Mouse (Mus musculus) spleen, adult 12 weeks (tissue): ENCODE results near the gene Cox7b2.
"Not testable (repeated sequence)": the region's sequence is repeated elsewhere in the genome, so short reads cannot be mapped to it uniquely, and the experiment has no call there.

Experiments
- DNase-seq: peaks from one replicate; pipeline ENCODE4 v3.0.0; 2022; ENCODE audit warnings: low spot score

Cox7b2 gene

DNA sequence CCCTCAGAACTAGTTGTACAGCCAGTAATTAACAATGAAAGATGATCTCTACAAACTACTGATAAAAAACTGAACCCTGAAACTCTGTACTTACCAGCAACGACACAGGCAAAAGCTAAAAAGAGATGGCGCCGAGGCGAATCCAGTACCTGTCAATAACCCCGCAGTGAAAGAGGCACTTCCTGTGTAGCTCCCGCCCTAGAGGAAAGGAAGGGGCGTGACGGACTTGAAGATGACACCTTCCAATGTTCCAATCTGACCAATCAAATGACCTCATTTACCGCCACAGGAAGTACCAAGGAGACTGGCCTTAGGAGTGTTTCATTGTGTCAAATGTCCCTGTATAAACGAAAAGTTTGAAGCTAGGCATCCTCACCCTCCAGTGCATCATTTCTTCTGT, at the start of gene Cox7b2:
Gene Cox7b2 (minus strand): TSS at position 127 of the 400 bp plus-strand sequence.
- no peak for DNase-seq

DNA sequence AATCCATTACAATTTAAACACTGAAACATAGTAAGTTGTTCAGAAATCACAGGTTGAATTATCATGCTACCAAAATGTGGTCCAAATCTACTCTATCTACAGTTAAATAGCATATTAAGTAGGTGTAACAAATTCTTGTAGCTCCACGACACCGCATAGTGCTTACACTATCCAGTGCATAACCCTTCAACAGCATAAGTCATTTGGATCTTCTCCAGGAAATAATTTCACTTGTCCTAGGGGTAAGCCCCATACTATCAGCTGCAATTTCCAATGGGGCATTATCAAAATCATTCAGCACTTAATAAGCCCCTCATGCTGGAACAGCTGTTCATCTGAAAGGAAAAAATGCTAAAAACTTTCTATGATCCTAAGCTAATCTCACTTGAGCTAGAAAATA, 47.3 kb upstream of the Cox7b2 start:
- no peak for DNase-seq

DNA sequence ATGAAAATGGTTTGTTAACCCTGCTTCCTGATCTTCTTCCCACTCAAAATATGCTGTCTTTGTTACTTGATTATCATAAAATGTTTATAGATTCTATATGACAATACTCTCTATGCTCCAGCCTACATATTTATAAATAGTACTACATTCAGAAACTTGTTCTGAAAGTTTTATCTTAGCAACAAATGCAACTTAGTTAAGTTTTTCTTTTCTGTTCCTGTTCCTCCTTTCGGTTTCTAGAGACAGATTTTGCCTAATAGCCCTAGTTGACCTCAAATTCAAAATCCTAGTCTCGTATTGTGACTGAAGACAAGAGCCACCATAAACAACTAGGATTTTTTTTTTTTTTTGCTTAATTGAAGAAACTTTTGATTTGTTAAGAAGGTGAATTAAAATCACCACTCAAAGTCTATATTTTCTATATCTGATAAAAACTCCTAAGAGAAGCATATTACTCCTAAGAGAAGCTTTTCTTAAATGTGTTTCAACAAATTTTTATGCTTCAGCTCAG, 45.8 kb upstream of the Cox7b2 start:
- DNase-seq = no peak

DNA sequence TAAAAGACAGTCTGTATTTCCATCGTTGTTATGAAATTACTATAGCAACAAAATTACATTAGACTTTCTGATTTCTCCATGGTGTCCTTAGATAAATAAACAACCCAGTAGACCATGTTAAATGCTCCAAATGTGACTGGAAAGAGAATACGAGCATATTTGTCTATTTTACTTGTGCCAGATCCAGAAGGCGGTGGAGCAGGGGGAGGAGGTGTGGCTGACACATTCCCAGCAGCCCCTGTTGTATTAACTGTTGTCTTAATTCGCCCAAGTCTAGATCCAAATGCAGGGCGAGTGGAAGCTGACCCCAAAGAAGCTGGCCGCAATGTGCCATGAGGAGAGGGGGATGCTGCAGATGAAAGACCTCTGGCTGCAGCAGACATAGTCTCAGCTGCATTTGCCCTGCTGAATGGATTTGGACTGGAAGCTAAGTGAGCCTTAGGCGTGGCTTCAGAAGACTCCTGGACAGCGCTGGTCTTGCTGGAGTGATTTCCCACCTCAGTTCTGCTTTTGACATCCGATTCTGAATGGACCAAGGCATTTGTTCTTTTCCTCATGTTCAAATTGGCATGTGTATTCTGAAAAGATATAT, 23.7 kb upstream of the Cox7b2 start:
- DNase-seq = no peak

DNA sequence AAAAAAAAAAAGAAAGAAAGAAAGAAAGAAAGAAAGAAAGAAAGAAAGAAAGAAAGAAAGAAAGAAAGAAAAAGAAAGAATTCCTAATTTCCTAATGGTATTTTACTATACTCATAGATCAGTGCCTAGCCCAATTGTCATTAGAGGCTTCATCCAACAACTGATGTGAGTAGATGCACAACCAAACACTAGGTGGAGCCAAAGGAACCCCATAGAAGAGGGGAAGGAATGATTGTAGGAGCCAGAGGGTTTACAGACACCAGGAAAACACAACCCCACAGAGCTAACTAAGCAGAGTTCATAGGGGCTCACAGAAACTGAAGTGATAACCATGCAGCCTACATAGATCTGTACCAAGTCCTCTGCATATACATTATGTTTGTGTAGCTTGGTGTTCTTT, 2.5 kb downstream of the Cox7b2 start:
- DNase-seq = no peak

DNA sequence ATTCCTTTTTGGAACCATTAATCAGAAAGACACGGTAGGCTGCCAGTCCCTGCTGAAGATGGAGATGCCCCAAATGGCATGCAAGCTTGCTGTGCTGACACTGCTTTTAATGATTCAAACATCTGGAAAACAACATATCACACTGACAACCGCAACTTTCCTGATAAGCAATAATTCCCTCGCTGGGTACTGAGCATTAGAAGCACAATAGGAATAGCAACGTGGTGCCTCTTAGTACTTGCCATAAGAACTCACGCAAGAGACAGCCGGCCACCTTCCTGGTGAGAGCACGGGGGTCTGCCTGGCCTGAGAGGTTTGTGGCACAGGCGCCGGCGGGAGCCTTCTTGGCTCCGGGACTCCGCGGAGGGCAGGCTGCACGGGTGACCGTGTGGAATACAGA, 22.5 kb downstream of the Cox7b2 start:
- DNase-seq = not testable (repeated sequence)

DNA sequence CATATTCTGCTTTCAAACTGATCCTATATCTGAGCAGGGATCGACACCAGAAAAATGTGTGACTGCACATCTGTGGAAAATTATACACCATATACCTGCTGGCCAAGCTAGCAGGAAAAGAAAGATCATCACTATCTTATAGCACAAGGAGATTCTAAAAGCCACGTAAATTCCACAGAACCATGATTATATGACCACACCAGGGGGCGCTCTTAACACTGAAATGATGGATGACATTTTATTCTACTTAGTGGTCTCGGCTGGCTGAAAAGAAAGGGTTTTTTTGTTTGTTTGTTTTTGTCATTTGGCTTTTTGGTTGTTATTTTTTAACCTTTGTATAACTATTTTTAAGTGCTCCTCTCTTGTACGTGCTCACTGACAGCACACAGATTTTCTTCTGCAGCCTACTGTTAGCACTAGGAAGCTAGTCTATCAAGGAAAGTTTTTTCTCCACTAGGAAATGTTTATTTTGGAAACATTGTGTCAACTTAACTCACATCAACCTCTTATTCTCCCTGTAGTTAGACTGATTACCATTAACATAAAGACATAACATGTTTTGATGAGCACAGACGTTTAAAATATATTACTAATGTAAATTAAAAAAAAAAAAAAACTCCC, 45.8 kb downstream of the Cox7b2 start:
- DNase-seq = no peak

DNA sequence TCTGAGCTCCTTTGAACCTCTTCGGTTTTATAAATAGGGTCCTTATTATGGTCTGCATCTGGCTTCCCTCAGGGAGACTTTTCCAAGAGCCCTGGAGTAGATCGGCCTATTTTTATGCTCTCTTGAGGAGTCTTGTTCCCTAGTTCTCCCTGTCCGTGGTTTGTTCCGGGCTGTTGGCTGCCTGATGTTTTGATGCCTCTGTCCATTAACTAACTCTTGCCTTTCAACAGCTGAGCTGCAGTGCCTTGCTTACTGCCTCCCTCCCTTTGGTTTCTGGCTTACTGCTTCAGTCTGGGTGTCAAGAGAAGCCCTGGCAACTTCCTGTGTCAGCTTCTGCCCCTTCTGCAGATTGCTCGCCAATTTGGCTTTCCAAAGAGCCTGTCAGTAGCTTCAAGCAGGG, 52.4 kb downstream of the Cox7b2 start:
- DNase-seq = no peak

DNA sequence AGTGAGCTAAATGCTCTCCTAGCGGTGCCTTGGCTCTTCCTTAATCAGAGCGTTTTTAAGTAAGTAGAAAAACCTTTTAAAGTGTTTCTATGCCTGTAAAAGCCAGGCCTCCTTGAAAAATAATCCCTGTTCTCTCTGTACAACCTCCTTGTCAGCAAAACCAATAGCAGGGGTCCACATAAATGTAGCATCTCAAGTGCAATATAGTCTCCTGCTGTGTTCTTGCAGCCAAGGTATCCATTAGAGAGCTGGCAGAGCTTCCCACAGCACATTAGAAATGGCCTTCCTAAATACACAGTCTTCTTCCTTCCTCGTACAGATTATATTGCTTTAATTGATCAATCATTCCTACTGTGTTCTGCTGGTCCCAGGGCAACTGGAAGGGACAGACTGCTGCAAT, 91.0 kb downstream of the Cox7b2 start:
- DNase-seq = no peak

DNA sequence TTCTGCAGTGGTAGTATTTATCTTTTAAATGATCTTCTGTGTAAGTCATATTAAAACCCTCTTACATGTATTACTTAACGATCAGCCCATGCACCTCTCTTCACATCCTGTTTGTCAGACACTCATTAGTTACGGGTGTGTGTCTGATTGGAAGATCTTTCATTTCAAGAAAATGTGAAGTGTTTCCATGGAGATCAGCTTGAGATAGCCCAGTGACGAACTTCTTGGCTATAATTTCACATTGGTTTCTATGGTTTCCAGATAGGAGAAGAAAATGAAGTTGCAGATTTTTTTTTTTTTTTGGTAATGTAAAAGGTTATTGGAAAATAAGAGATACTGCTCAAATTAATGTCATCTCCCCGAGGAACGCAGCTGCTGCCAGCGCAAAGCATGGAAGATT, 107.8 kb downstream of the Cox7b2 start:
- no peak for DNase-seq
